Mouse (Mus musculus): Measurements from ENCODE around the gene Olfr1079. TPM values are rescaled to one million over a fixed set of nuclear protein-coding genes. Genes with fewer than 3 reads are reported as not detected.
"Not testable (repeated sequence)": the region's sequence is repeated elsewhere in the genome, so short reads cannot be mapped to it uniquely, and the experiment has no call there.

Gene Olfr1079
- polyA plus RNA-seq (2012; ENCODE audit: insufficient read depth, insufficient read length, missing spikeins): not detected in 2 replicates

DNA sequence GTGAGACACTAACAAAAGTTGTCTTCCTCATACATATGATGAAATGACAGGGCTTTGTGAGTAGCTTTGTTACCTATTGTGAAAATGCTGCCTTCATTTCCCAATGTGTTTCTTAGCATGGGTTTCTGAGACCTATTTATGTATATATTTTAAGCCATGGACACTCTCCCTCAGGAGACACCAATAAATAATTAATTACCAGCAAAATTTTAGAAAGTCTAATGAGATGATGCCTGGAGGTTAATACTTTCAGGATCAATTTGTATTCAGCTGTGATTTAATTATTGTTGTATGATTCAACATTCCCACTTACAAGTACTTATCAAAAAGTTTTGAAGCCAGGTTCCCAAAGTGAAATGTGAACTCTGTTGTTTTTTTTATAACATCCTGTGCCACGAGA is at the start of gene Olfr1079:
Gene Olfr1079 (minus strand): TSS at position 101 of the 400 bp plus-strand sequence.
- Histone ChIP-seq H3K27ac (replicated peaks; ENCODE audit: low read depth, low read length) (no peak within 1 kb of the TSS), H3K4me3 (ENCODE audit: insufficient read depth, low read depth, low read length) (no peak within 1 kb of the TSS), H3K4me1 (ENCODE audit: control insufficient read depth, insufficient read depth, insufficient read length, low read length) (no peaks in the 10 kb centered on the region)

DNA sequence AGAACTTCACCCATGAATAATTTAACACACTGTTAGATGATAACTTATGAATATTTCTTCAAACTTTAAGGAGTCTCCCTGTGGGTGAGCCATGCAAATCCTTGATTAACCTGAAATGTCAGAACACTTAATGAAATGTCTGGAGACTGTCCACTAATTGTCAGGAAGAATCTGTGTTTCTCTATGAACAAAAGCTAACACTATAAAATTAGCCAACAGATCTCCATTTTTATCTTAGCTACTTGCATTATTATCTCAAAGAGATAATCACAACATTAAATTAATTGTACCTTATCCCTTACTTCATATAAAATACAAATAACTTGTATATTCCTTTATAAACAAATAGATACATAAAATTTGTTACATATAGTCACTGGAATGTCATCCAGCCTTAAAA is 15.9 kb upstream of the Olfr1079 start, which contains the start of gene Olfr1080:
Gene Olfr1080 (minus strand): TSS at position 101 of the 400 bp plus-strand sequence.
- H3K27ac ChIP-seq (replicated peaks; ENCODE audit: low read depth, low read length); H3K4me1 ChIP-seq (ENCODE audit: control insufficient read depth, insufficient read depth, insufficient read length, low read length); H3K4me3 ChIP-seq (ENCODE audit: insufficient read depth, low read depth, low read length): not testable (repeated sequence)

DNA sequence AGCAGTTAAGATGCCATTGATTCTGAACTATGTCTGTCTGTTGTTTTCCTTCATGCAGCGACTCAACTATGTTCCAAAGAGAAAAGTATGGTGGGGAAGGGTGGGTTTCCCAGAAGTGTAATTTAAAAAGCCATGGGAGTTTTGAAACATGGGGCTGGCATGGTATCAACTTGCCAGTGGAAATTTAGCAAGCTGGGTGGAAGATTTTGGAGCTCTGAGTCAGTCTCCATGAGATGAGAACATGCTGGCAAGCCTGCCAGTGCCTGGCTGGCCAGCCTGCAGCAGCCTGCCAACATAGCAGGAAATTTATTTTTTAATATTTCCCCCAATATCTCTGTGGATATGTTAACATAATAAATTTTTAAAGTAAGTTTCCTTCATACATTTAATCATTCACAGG is 11.3 kb downstream of the Olfr1079 start:
- no peaks in the 10 kb centered on the region for H3K4me1 ChIP-seq (ENCODE audit: control insufficient read depth, insufficient read depth, insufficient read length, low read length)

DNA sequence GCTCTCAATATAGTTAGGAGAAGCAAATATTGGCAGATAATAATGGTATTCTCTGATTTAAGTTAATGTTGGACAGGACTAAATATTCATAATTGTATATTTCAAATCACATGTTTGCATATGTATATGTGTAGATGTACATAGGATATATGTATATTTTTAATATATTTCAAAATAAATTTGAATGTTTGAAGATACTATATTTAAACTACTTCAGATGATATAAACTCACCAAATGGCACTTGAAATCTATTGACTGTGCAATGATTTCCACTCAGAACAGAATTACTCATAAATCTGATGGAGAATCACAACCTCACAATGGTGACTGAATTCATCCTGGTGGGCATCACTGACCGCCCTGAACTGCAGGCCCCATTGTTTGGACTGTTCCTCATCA is 34.1 kb downstream of the Olfr1079 start, which contains the start of gene Olfr1076:
Gene Olfr1076 (plus strand): TSS at position 301 of the 400 bp plus-strand sequence.
- no peaks in the 10 kb centered on the region for H3K4me1 ChIP-seq (ENCODE audit: control insufficient read depth, insufficient read depth, insufficient read length, low read length)
- H3K4me3 ChIP-seq (ENCODE audit: insufficient read depth, low read depth, low read length): no peak within 1 kb of the TSS
- no peak within 1 kb of the TSS for H3K27ac ChIP-seq (replicated peaks; ENCODE audit: low read depth, low read length)

More for the DNA sequence above, 11.3 kb downstream of the Olfr1079 start:
- Histone ChIP-seq H3K4me3 (ENCODE audit: insufficient read depth, low read depth, low read length) (no peak overlapping the region), H3K27ac (replicated peaks; ENCODE audit: low read depth, low read length) (no peak overlapping the region)

DNA sequence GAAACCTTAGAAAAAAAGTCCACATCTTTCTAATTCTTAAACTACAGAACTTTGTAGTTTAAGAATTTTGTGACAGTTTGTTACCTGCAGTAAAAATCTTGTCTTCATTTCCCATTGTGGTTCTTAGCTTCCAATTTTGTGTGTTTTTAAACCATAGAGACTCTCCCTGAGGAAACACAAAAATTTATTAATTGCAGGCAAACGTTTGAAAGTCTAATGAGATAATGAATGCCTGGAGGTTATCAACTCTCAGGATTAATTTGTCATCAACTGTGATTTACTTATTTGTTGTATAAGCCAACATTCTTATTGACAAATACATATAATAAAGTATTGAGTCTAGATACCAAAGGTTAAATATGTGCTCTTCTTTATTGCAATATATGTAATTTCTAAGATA is 55.0 kb downstream of the Olfr1079 start, which contains the start of gene Olfr228:
Gene Olfr228 (minus strand): TSS at position 101 of the 400 bp plus-strand sequence.
- no peak within 1 kb of the TSS for H3K4me3 ChIP-seq (ENCODE audit: insufficient read depth, low read depth, low read length)
- no peak within 1 kb of the TSS for H3K27ac ChIP-seq (replicated peaks; ENCODE audit: low read depth, low read length)
- no peaks in the 10 kb centered on the region for H3K4me1 ChIP-seq (ENCODE audit: control insufficient read depth, insufficient read depth, insufficient read length, low read length)

Other genes with a start within 250 kb of the Olfr1079 start
- not detected in 2 replicates for gene Olfr1053, start 227.2 kb downstream of the Olfr1079 start, polyA plus RNA-seq (2012; ENCODE audit: insufficient read depth, insufficient read length, missing spikeins)
- not detected in 2 replicates for gene Olfr1054, start 207.0 kb downstream of the Olfr1079 start, polyA plus RNA-seq (2012; ENCODE audit: insufficient read depth, insufficient read length, missing spikeins)
- not detected in 2 replicates for gene Olfr1055, start 192.2 kb downstream of the Olfr1079 start, polyA plus RNA-seq (2012; ENCODE audit: insufficient read depth, insufficient read length, missing spikeins)
- gene Olfr1056, start 180.0 kb downstream of the Olfr1079 start, polyA plus RNA-seq (2012; ENCODE audit: insufficient read depth, insufficient read length, missing spikeins): not detected in 2 replicates
- not detected in 2 replicates for gene Olfr1057, start 164.1 kb downstream of the Olfr1079 start, polyA plus RNA-seq (2012; ENCODE audit: insufficient read depth, insufficient read length, missing spikeins)
- not detected in 2 replicates for gene Olfr1058, start 153.9 kb downstream of the Olfr1079 start, polyA plus RNA-seq (2012; ENCODE audit: insufficient read depth, insufficient read length, missing spikeins)
- gene Olfr1061, start 128.4 kb downstream of the Olfr1079 start, polyA plus RNA-seq (2012; ENCODE audit: insufficient read depth, insufficient read length, missing spikeins): not detected in 2 replicates
- not detected in 2 replicates for gene Olfr1062, start 115.7 kb downstream of the Olfr1079 start, polyA plus RNA-seq (2012; ENCODE audit: insufficient read depth, insufficient read length, missing spikeins)
- not detected in 2 replicates for gene Olfr1065, start 91.9 kb downstream of the Olfr1079 start, polyA plus RNA-seq (2012; ENCODE audit: insufficient read depth, insufficient read length, missing spikeins)
- gene Olfr1066, start 86.2 kb downstream of the Olfr1079 start, polyA plus RNA-seq (2012; ENCODE audit: insufficient read depth, insufficient read length, missing spikeins): not detected in 2 replicates
- gene Olfr228, start 55.1 kb downstream of the Olfr1079 start, polyA plus RNA-seq (2012; ENCODE audit: insufficient read depth, insufficient read length, missing spikeins): not detected in 2 replicates
- gene Olfr1076, start 34.0 kb downstream of the Olfr1079 start, polyA plus RNA-seq (2012; ENCODE audit: insufficient read depth, insufficient read length, missing spikeins): not detected in 2 replicates
- not detected in 2 replicates for gene Olfr1080, start 15.8 kb upstream of the Olfr1079 start, polyA plus RNA-seq (2012; ENCODE audit: insufficient read depth, insufficient read length, missing spikeins)
- gene Olfr1082, start 56.5 kb upstream of the Olfr1079 start, polyA plus RNA-seq (2012; ENCODE audit: insufficient read depth, insufficient read length, missing spikeins): not detected in 2 replicates
- gene Olfr1084, start 97.2 kb upstream of the Olfr1079 start, polyA plus RNA-seq (2012; ENCODE audit: insufficient read depth, insufficient read length, missing spikeins): not detected in 2 replicates
- gene Olfr1085, start 119.5 kb upstream of the Olfr1079 start, polyA plus RNA-seq (2012; ENCODE audit: insufficient read depth, insufficient read length, missing spikeins): not detected in 2 replicates
- not detected in 2 replicates for gene Olfr1086, start 137.6 kb upstream of the Olfr1079 start, polyA plus RNA-seq (2012; ENCODE audit: insufficient read depth, insufficient read length, missing spikeins)
- gene Olfr1087, start 155.9 kb upstream of the Olfr1079 start, polyA plus RNA-seq (2012; ENCODE audit: insufficient read depth, insufficient read length, missing spikeins): not detected in 2 replicates
- not detected in 2 replicates for gene Olfr1089, start 191.2 kb upstream of the Olfr1079 start, polyA plus RNA-seq (2012; ENCODE audit: insufficient read depth, insufficient read length, missing spikeins)
- gene Olfr1090, start 216.5 kb upstream of the Olfr1079 start, polyA plus RNA-seq (2012; ENCODE audit: insufficient read depth, insufficient read length, missing spikeins): not detected in 2 replicates
- gene Olfr1093, start 240.0 kb upstream of the Olfr1079 start, polyA plus RNA-seq (2012; ENCODE audit: insufficient read depth, insufficient read length, missing spikeins): not detected in 2 replicates